Mouse (Mus musculus) heart, postnatal 0 days (tissue): Measurements from ENCODE around the gene Ranbp3. TPM values are rescaled to one million over a fixed set of nuclear protein-coding genes. Genes with fewer than 3 reads are reported as not detected.

Experiments
- ATAC-seq: fragments of 200-750 bp; cut with Nextera tagmentation; 2 replicates; pipeline ENCODE4 v1.8.0; 2017; ENCODE audit warnings: low read depth, moderate number of reproducible peaks, moderate library complexity; ENCODE audit not compliant: insufficient read depth
- DNase-seq: peaks from one replicate; pipeline ENCODE4 v3.0.0-alpha.2; 2016; ENCODE audit warnings: low spot score
- H3K27ac ChIP-seq: fragments of 300-500 bp; sonication (generic); 2 replicates; pipeline ENCODE4 v1.5.1; 2014; ENCODE audit warnings: low read depth, mild to moderate bottlenecking
- H3K27me3 ChIP-seq: fragments of 300-500 bp; sonication (generic); 2 replicates; pipeline ENCODE4 v1.6.1; 2014; ENCODE audit warnings: low read length, mixed read lengths; ENCODE audit not compliant: control insufficient read depth, insufficient read depth
- H3K36me3 ChIP-seq: fragments of 300-500 bp; sonication (generic); replicated peaks from 2 replicates; pipeline ENCODE4 v1.6.1; 2014; ENCODE audit warnings: low read length, mixed read lengths; ENCODE audit not compliant: control insufficient read depth, insufficient read depth
- H3K4me1 ChIP-seq: fragments of 300-500 bp; sonication (generic); 2 replicates; pipeline ENCODE4 v1.6.1; 2014; ENCODE audit warnings: antibody characterized with exemption; ENCODE audit not compliant: control insufficient read depth, insufficient read depth
- H3K4me2 ChIP-seq: fragments of 300-500 bp; sonication (generic); 2 replicates; pipeline ENCODE4 v1.6.1; 2014; ENCODE audit warnings: low read depth, mild to moderate bottlenecking, low read length, moderate library complexity
- H3K4me3 ChIP-seq: fragments of 300-500 bp; sonication (generic); 2 replicates; pipeline ENCODE4 v1.5.1; 2014; ENCODE audit warnings: low read depth, low read length
- H3K9ac ChIP-seq: fragments of 300-500 bp; sonication (generic); replicated peaks from 2 replicates; pipeline ENCODE4 v1.6.1; 2014; ENCODE audit warnings: low read depth, low read length, mixed read lengths
- H3K9me3 ChIP-seq: fragments of 300-500 bp; sonication (generic); replicated peaks from 2 replicates; pipeline ENCODE4 v1.6.1; 2016; ENCODE audit warnings: low read length; ENCODE audit not compliant: control insufficient read depth
- CTCF ChIP-seq: IDR thresholded peaks from 2 replicates; pipeline ENCODE4 v1.5.1; 2016; ENCODE audit warnings: antibody characterized with exemption, control low read depth, low read depth
- EP300 ChIP-seq: IDR thresholded peaks from 2 replicates; pipeline ENCODE4 v1.6.1; 2016; ENCODE audit warnings: antibody characterized with exemption, low read depth
- WGBS: fragments of 180-500 bp; shearing (Covaris S2); extraction: QIAGEN DNeasy Blood & Tissue Kit; methylation state at CpG from one replicate; pipeline ENCODE4 v1.1.7; 2014; 5-methylcytosine and 5-hydroxymethylcytosine counted together
- polyA plus RNA-seq: library from polyadenylated mRNA; unstranded; fragments of >200 nt; fragmentation: Nextera tagmentation; extraction: Ambion mirVana; gene quantifications from 2 replicates; pipeline ENCODE4 v1.2.1, GENCODE M21; 2015
- total RNA-seq: library from RNA; depleted of rRNA; stranded (reverse); fragments of >200 nt; gene quantifications from 2 replicates; pipeline ENCODE4 v1.2.3, GENCODE M21; 2014; ENCODE audit warnings: low replicate concordance; rRNA removed

The Ranbp3 gene
- total and polyA plus RNA-seq, 2 experiments from 2014 or later, result 40.6 to 64.7 TPM

- WGBS, result 5% methylated on average over 12 of the region's 12 CpGs
- Histone ChIP-seq H3K9me3 (no peaks in the 10 kb centered on the region), H3K4me2 (peak overlapping the region; percentile 97; the same call in 1 of the 2 replicates), H3K4me3 (no peak overlapping the region), H3K9ac (no peak overlapping the region), H3K27ac (no peak overlapping the region), H3K4me1 (peaks cover 25% of the 10 kb centered on the region), H3K36me3 (no peaks in the 10 kb centered on the region), H3K27me3 (peaks cover 33% of the 10 kb centered on the region)
- TF ChIP-seq CTCF (peak; percentile 50), EP300 (no peak)
- DNase-seq (no peak), ATAC-seq (no peak)
Observed at GRCm38 (mm10) chr17:56758132-56758531, 85.0 kb downstream of the Ranbp3 start.

- no peak for DNase-seq
- Histone ChIP-seq H3K4me2 (no peak overlapping the region), H3K9ac (no peak overlapping the region), H3K27me3 (peaks cover 23% of the 10 kb centered on the region), H3K36me3 (no peaks in the 10 kb centered on the region), H3K4me3 (no peak overlapping the region), H3K4me1 (peaks cover 31% of the 10 kb centered on the region), H3K9me3 (no peaks in the 10 kb centered on the region), H3K27ac (no peak overlapping the region)
- WGBS, result 63% methylated on average over 7 of the region's 7 CpGs
- no peak for ATAC-seq
- TF ChIP-seq EP300 (no peak), CTCF (no peak)
Observed at GRCm38 (mm10) chr17:56759261-56759660, 86.2 kb downstream of the Ranbp3 start.

GRCm38 (mm10) chr17:56761077-56761476 is 88.0 kb downstream of the Ranbp3 start:
- Histone ChIP-seq H3K9ac (no peak overlapping the region), H3K36me3 (no peaks in the 10 kb centered on the region), H3K4me2 (no peak overlapping the region), H3K27ac (no peak overlapping the region), H3K9me3 (no peaks in the 10 kb centered on the region), H3K4me3 (no peak overlapping the region), H3K27me3 (peaks cover 8% of the 10 kb centered on the region; the same call in 1 of the 2 replicates), H3K4me1 (peaks cover 36% of the 10 kb centered on the region)
- ATAC-seq (no peak), DNase-seq (no peak)
- 61% methylated on average over 3 of the region's 3 CpGs for WGBS
- TF ChIP-seq CTCF (no peak), EP300 (no peak)

Other genes starting within 250 kb of the Ranbp3 start
- 136 and 138 TPM in 2 replicates for gene Ptprs, start 196.8 kb upstream of the Ranbp3 start, total RNA-seq
- gene Ptprs, start 196.8 kb upstream of the Ranbp3 start, polyA plus RNA-seq, result 15.7 and 15.9 TPM in 2 replicates
- not detected in 2 replicates for gene Znrf4, start 160.9 kb upstream of the Ranbp3 start, total RNA-seq
- not detected in 2 replicates for gene Znrf4, start 160.9 kb upstream of the Ranbp3 start, polyA plus RNA-seq
- gene Gm20219, start 118.9 kb upstream of the Ranbp3 start, total RNA-seq, result not detected in 2 replicates
- 0.08 and 0.30 TPM in 2 replicates for gene Gm20219, start 118.9 kb upstream of the Ranbp3 start, polyA plus RNA-seq
- gene Safb2, start 88.7 kb upstream of the Ranbp3 start, total RNA-seq, result 16.4 and 63.4 TPM in 2 replicates
- gene Safb2, start 88.7 kb upstream of the Ranbp3 start, polyA plus RNA-seq, result 22.9 and 24.9 TPM in 2 replicates
- 15.4 and 39.8 TPM in 2 replicates for gene Safb, start 88.5 kb upstream of the Ranbp3 start, total RNA-seq
- 52.9 and 55.5 TPM in 2 replicates for gene Safb, start 88.5 kb upstream of the Ranbp3 start, polyA plus RNA-seq
- 199 and 207 TPM in 2 replicates for gene 2410015M20Rik, start 63.5 kb upstream of the Ranbp3 start, total RNA-seq
- 527 and 554 TPM in 2 replicates for gene 2410015M20Rik, start 63.5 kb upstream of the Ranbp3 start, polyA plus RNA-seq
- gene Rpl36, start 59.9 kb upstream of the Ranbp3 start, total RNA-seq, result 1,192 and 2,008 TPM in 2 replicates
- gene Rpl36, start 59.9 kb upstream of the Ranbp3 start, polyA plus RNA-seq, result 1,600 and 1,704 TPM in 2 replicates
- 109 and 115 TPM in 2 replicates for gene Lonp1, start 46.4 kb upstream of the Ranbp3 start, total RNA-seq
- gene Lonp1, start 46.4 kb upstream of the Ranbp3 start, polyA plus RNA-seq, result 43.6 and 46.4 TPM in 2 replicates
- not detected in 2 replicates for gene Catsperd, start 45.2 kb upstream of the Ranbp3 start, total RNA-seq
- 0.20 and 0.23 TPM in 2 replicates for gene Catsperd, start 45.2 kb upstream of the Ranbp3 start, polyA plus RNA-seq
- 892 and 948 TPM in 2 replicates for gene Ndufa11, start 44.5 kb downstream of the Ranbp3 start, total RNA-seq
- gene Ndufa11, start 44.5 kb downstream of the Ranbp3 start, polyA plus RNA-seq, result 1,914 and 1,978 TPM in 2 replicates
- 15.1 and 16.3 TPM in 2 replicates for gene Vmac, start 44.7 kb downstream of the Ranbp3 start, total RNA-seq
- 10.7 and 11.0 TPM in 2 replicates for gene Vmac, start 44.7 kb downstream of the Ranbp3 start, polyA plus RNA-seq
- gene Nrtn, start 84.2 kb downstream of the Ranbp3 start, total RNA-seq, result 83.1 and 104 TPM in 2 replicates
- 33.9 and 35.5 TPM in 2 replicates for gene Nrtn, start 84.2 kb downstream of the Ranbp3 start, polyA plus RNA-seq
- 25.8 and 28.9 TPM in 2 replicates for gene Dus3l, start 91.5 kb downstream of the Ranbp3 start, total RNA-seq
- 21.1 and 23.0 TPM in 2 replicates for gene Dus3l, start 91.5 kb downstream of the Ranbp3 start, polyA plus RNA-seq
- gene Prr22, start 97.0 kb downstream of the Ranbp3 start, total RNA-seq, result 0.62 TPM in 1 of 2 replicates, not detected in the other
- 0.49 and 0.67 TPM in 2 replicates for gene Prr22, start 97.0 kb downstream of the Ranbp3 start, polyA plus RNA-seq
- gene Rfx2, start 157.7 kb downstream of the Ranbp3 start, total RNA-seq, result 7.0 and 17.9 TPM in 2 replicates
- 2.6 and 3.5 TPM in 2 replicates for gene Rfx2, start 157.7 kb downstream of the Ranbp3 start, polyA plus RNA-seq
- not detected in 2 replicates for gene Acsbg2, start 201.2 kb downstream of the Ranbp3 start, total RNA-seq
- 0.04 TPM in 1 of 2 replicates, not detected in the other for gene Acsbg2, start 201.2 kb downstream of the Ranbp3 start, polyA plus RNA-seq
- not detected in 2 replicates for gene 1700061G19Rik, start 202.2 kb downstream of the Ranbp3 start, total RNA-seq
- gene 1700061G19Rik, start 202.2 kb downstream of the Ranbp3 start, polyA plus RNA-seq, result 0.36 TPM in 2 replicates